Mouse (Mus musculus) cortical plate, adult 2 months (tissue): ENCODE data around the gene C2cd2l. TPM values are rescaled to one million over a fixed set of nuclear protein-coding genes. Genes with fewer than 3 reads are reported as not detected.
"Not testable (repeated sequence)": the region's sequence is repeated elsewhere in the genome, so short reads cannot be mapped to it uniquely, and the experiment has no call there.

Source experiments
- H3K27ac ChIP-seq: fragments of 200-500 bp; 2 replicates; pipeline ENCODE4 v1.5.1; 2012; ENCODE audit warnings: low read length, control low read depth, inconsistent platforms; ENCODE audit not compliant: insufficient read depth
- H3K4me1 ChIP-seq: fragments of 200-500 bp; 2 replicates; pipeline ENCODE4 v1.6.1; 2011; ENCODE audit warnings: low read length; ENCODE audit not compliant: control insufficient read depth, insufficient read depth
- H3K4me3 ChIP-seq: fragments of 200-500 bp; 2 replicates; pipeline ENCODE4 v1.5.1; 2011; ENCODE audit warnings: mild to moderate bottlenecking, low read length, control low read depth; ENCODE audit not compliant: insufficient read depth
- CTCF ChIP-seq: fragments of 200-500 bp; IDR thresholded peaks from 2 replicates; pipeline ENCODE4 v1.5.1; 2011; ENCODE audit warnings: mild to moderate bottlenecking, control low read depth, low read length; ENCODE audit not compliant: insufficient read depth; ENCODE audit errors: extremely low read depth
- POLR2A ChIP-seq: fragments of 200-500 bp; IDR thresholded peaks from 2 replicates; pipeline ENCODE4 v1.6.1; 2011; ENCODE audit warnings: mild to moderate bottlenecking, low read length, control low read depth; ENCODE audit not compliant: insufficient read depth; ENCODE audit errors: extremely low read depth
- polyA plus RNA-seq: library from polyadenylated mRNA; depleted of rRNA; stranded (reverse); fragments of >200 nt; gene quantifications from 2 replicates; pipeline ENCODE4 v1.2.3, GENCODE M21; 2012

Gene C2cd2l
- polyA plus RNA-seq, 1 experiment: 213 TPM

- Histone ChIP-seq H3K4me1 (peaks cover 7% of the 10 kb centered on the region), H3K27ac (peak within 1 kb of the TSS; percentile 0; the same call in 1 of the 2 replicates), H3K4me3 (peak within 1 kb of the TSS; percentile 42)
- TF ChIP-seq POLR2A (no peak), CTCF (no peak)
Measured at GRCm38 (mm10) chr9:44325768-44326370, 5.8 kb upstream of the C2cd2l start, which contains the start of gene Dpagt1. Gene Dpagt1, plus strand, starts transcription at chr9:44326019.

DNA sequence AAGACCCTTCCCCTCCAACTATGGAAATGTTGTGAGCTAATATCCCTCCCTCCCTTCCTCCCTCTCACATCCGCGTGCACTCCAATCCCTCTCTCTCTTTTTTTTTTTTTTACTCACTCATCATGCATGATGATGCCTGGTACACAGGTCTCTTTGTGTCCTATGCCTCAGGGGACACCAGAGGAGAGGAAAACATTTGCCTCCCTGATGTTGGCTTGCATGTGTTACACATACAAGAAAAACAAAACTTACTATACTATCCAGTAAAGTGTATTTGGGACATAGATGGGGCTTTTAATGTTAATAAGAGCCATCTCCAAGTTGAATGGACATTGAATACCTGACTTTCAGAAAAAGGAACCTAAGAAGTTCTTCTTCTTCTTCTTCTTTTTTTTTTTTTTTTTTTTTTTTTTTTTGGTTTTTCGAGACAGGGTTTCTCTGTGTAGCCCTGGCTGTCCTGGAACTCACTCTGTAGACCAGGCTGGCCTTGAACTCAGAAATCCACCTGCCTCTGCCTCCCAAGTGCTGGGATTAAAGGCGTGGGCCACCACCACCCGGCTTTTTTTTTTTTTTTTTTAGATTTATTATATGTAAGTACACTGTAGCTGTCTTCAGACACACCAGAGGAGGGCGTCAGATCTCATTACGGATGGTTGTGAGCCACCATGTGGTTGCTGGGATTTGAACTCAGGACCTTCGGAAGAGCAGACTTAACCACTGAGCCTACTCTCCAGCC lies 5.1 kb upstream of the C2cd2l start:
- not testable (repeated sequence) for H3K4me1 ChIP-seq, H3K27ac ChIP-seq, H3K4me3 ChIP-seq

GRCm38 (mm10) chr9:44324147-44324546 lies 4.1 kb upstream of the C2cd2l start:
- H3K4me1 ChIP-seq: peaks cover 7% of the 10 kb centered on the region
- H3K27ac ChIP-seq: no peak overlapping the region
- TF ChIP-seq POLR2A (no peak), CTCF (no peak)
- H3K4me3 ChIP-seq: no peak overlapping the region

GRCm38 (mm10) chr9:44323656-44324055 lies 3.6 kb upstream of the C2cd2l start:
- H3K4me1 ChIP-seq, H3K27ac ChIP-seq, H3K4me3 ChIP-seq: not testable (repeated sequence)

GRCm38 (mm10) chr9:44320799-44321133 lies 681 bp upstream of the C2cd2l start:
- TF ChIP-seq CTCF: no peak
- no peak; the same call in 1 of the 2 replicates for TF ChIP-seq POLR2A
- Histone ChIP-seq H3K4me3 (peak overlapping the region; percentile 78), H3K27ac (peak overlapping the region; percentile 86), H3K4me1 (peaks cover 5% of the 10 kb centered on the region; the same call in 1 of the 2 replicates)

DNA sequence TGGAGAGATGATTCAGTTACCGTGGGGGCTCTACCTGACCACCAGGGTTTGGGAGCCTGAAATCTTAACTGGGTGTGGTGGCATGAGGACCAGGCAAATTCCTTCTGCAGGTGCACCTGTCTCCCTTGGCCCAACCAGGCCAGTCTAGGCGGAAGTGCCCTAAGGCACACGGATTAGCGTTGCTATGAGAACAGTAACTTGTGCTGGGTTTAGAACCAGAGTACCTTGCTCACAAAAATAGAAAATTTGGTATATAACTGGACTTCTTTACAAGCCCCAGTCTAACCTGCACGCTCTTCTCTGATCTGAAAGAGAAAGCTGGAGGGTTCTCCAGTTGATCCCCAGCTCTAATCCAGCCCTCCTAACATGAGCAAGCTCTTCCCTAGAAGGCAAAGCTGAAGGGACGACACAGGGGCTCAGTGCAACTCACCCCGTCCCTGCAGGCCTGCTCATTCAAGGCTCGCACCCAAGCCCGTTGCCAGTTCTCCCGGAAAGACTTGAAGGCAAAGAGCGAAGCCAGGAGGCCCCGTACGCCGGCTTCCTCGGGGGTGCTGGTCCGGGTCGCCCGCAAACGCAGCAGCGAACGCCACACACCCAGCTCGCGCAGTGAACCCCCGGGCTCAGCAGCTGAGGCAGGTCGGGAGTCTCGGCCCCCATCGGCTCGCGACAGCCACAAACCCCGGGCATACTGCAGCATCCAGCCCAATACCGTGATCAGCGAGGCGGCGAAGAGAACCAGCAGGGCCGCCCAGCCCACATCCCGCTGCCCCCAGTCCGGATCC lies 789 bp downstream of the C2cd2l start:
- TF ChIP-seq POLR2A (no peak), CTCF (no peak)

DNA sequence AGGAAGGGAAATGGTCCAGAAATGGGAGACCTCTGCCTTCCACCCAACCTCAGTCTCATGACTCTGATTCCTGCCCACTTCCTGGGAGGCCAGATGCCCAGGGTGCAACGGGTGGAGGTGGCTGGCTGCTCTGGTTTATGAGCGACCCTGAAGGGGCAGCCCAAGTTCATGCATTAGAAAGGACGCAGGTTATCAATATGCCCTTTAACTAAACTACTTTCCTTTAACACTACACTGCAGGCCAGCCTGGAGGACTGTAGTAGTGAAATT lies 1.3 kb downstream of the C2cd2l start:
- peak overlapping the region; percentile 78 for H3K4me3 ChIP-seq
- no peak overlapping the region for H3K27ac ChIP-seq
- peaks cover 4% of the 10 kb centered on the region; the same call in 1 of the 2 replicates for H3K4me1 ChIP-seq

More for the DNA sequence above, 789 bp downstream of the C2cd2l start:
- H3K27ac ChIP-seq: peak overlapping the region; percentile 89
- peaks cover 4% of the 10 kb centered on the region; the same call in 1 of the 2 replicates for H3K4me1 ChIP-seq
- peak overlapping the region; percentile 78 for H3K4me3 ChIP-seq

GRCm38 (mm10) chr9:44318076-44318825 lies 1.8 kb downstream of the C2cd2l start:
- Histone ChIP-seq H3K4me3 (peak overlapping the region; percentile 78), H3K27ac (no peak overlapping the region), H3K4me1 (peaks cover 8% of the 10 kb centered on the region)
- TF ChIP-seq POLR2A (no peak), CTCF (no peak)

More for the DNA sequence above, 1.3 kb downstream of the C2cd2l start:
- TF ChIP-seq CTCF (no peak), POLR2A (no peak)

GRCm38 (mm10) chr9:44317452-44317851 lies 2.6 kb downstream of the C2cd2l start:
- no peak overlapping the region for H3K27ac ChIP-seq
- TF ChIP-seq POLR2A: no peak
- TF ChIP-seq CTCF: no peak
- peaks cover 9% of the 10 kb centered on the region for H3K4me1 ChIP-seq
- peak overlapping the region; percentile 78; the same call in 1 of the 2 replicates for H3K4me3 ChIP-seq

- TF ChIP-seq POLR2A (no peak), CTCF (no peak)
- Histone ChIP-seq H3K27ac (no peak overlapping the region), H3K4me3 (no peak overlapping the region), H3K4me1 (peaks cover 9% of the 10 kb centered on the region)
Measured at GRCm38 (mm10) chr9:44314910-44315309, 5.2 kb downstream of the C2cd2l start.
